Mouse (Mus musculus) kidney, embryonic 14.5 days (tissue): ENCODE data around the gene Fry. TPM values are rescaled to one million over a fixed set of nuclear protein-coding genes. Genes with fewer than 3 reads are reported as not detected.

Experiments
- ATAC-seq: fragments of 200-750 bp; cut with Nextera tagmentation; 2 replicates; pipeline ENCODE4 v1.8.0; 2017; ENCODE audit warnings: moderate number of reproducible peaks, mild to moderate bottlenecking, moderate TSS enrichment, moderate library complexity; ENCODE audit not compliant: low FRiP score, low TSS enrichment
- H3K27ac ChIP-seq: fragments of 300-500 bp; sonication (generic); 2 replicates; pipeline ENCODE4 v1.5.1; 2014; ENCODE audit warnings: low read depth, mild to moderate bottlenecking, low read length, moderate library complexity, mixed read lengths
- H3K27me3 ChIP-seq: fragments of 300-500 bp; sonication (generic); 2 replicates; pipeline ENCODE4 v1.6.1; 2014; ENCODE audit warnings: mild to moderate bottlenecking, low read length; ENCODE audit not compliant: control insufficient read depth, insufficient read depth
- H3K36me3 ChIP-seq: fragments of 300-500 bp; sonication (generic); 2 replicates; pipeline ENCODE4 v1.6.1; 2014; ENCODE audit warnings: low read length, mixed read lengths; ENCODE audit not compliant: control insufficient read depth, insufficient read depth
- H3K4me1 ChIP-seq: fragments of 300-500 bp; sonication (generic); 2 replicates; pipeline ENCODE4 v1.6.1; 2014; ENCODE audit warnings: low read length, mixed read lengths; ENCODE audit not compliant: control insufficient read depth, insufficient read depth
- H3K4me2 ChIP-seq: fragments of 300-500 bp; sonication (generic); replicated peaks from 2 replicates; pipeline ENCODE4 v1.6.1; 2014; ENCODE audit warnings: low read depth, mild to moderate bottlenecking, low read length
- H3K4me3 ChIP-seq: fragments of 300-500 bp; sonication (generic); 2 replicates; pipeline ENCODE4 v1.5.1; 2014; ENCODE audit warnings: mild to moderate bottlenecking, low read length
- H3K9ac ChIP-seq: fragments of 300-500 bp; sonication (generic); 2 replicates; pipeline ENCODE4 v1.6.1; 2014; ENCODE audit warnings: low read depth, mild to moderate bottlenecking, low read length, moderate library complexity
- H3K9me3 ChIP-seq: fragments of 300-500 bp; sonication (generic); 2 replicates; pipeline ENCODE4 v1.6.1; 2016; ENCODE audit warnings: low read length; ENCODE audit not compliant: control insufficient read depth
- WGBS: fragments of 180-500 bp; shearing (Covaris S2); extraction: QIAGEN DNeasy Blood & Tissue Kit; methylation state at CpG from one replicate; pipeline ENCODE4 v1.1.7; 2014; 5-methylcytosine and 5-hydroxymethylcytosine counted together
- polyA plus RNA-seq: library from polyadenylated mRNA; unstranded; fragments of >200 nt; fragmentation: Nextera tagmentation; extraction: Ambion mirVana; gene quantifications from 2 replicates; pipeline ENCODE4 v1.2.1, GENCODE M21; 2014

Gene Fry
- polyA plus RNA-seq, 1 experiment from 2014 or later, result 8.0 TPM

DNA sequence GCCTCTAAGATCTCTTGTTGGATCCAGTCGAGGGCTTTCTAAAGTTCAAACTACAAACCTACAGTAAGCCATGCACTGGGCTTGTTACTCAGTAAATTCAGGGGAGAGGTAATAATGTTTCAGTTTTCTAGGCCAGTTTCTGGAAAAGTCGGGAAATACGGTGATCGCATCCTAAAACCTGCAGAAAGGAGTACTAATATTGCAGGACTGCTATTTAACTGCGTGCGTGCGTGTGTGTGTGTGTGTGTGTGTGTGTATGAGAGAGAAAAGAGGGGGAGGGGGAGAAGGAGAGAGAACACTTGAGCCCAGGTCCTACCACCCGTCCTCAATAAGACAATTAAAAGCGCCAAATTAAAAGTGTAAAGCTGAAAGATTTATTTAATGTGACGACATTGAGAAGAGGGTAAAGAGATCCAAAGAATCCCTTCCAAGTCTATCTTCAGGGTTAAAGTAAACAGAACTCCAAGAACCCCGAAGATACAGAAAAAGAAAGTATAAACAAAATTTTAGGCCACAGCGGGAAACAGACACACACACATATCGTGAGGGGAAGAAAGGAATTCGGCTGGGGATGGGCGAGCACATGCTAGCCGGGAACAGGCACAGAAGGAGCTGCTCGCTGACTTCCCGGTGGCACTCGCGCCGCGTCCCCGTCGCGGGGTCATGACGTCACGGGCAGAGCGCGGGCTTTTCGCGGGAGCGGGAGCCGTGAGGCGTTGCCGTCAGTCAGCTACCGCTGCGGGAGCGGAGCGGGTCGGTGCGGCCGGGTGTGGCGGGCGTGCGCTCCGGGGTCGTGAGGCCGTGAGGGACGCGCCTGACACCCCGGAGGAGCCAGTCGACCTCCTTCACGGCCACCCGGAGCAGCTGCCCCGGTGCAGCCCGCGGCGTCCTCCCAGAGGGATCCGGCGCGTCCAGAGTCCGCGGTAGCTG, 403.8 kb downstream of the Fry start, which contains the start of gene Brca2:
Brca2 (plus strand) TSS at position 694 of the 930 bp plus-strand sequence.
- Histone ChIP-seq H3K4me1 (peaks cover 4% of the 10 kb centered on the region; the same call in 1 of the 2 replicates), H3K27ac (peak within 1 kb of the TSS; percentile 43; the same call in 1 of the 2 replicates), H3K36me3 (no peaks in the 10 kb centered on the region), H3K4me3 (peak within 1 kb of the TSS; percentile 57), H3K9ac (peak within 1 kb of the TSS; percentile 81), H3K27me3 (no peaks in the 10 kb centered on the region), H3K9me3 (no peaks in the 10 kb centered on the region), H3K4me2 (peak within 1 kb of the TSS; percentile 64)
- peak; percentile 96 for ATAC-seq
- 6% methylated on average over 63 of the region's 63 CpGs for WGBS

DNA sequence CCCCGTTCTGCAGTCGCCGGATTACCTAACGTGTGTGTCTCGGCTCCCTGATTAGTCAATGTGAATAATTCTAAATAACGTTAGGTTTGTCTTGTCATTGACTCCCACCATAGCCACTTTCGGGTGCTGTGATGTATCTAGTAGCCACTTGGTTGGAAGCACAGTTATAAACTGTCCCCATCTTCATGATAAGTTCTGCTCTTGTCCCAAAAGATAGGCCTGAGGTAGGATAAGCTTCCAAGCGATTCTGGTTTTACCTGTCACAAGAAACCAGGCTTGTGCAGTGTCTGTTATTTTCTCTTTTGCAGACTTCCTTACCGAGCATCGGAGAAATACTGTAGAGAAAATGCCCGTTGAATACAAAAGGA, 404.4 kb downstream of the Fry start:
- H3K9ac ChIP-seq, result peak overlapping the region; percentile 81
- no peak for ATAC-seq
- H3K36me3 ChIP-seq, result no peaks in the 10 kb centered on the region
- H3K27me3 ChIP-seq, result no peaks in the 10 kb centered on the region
- peak overlapping the region; percentile 57 for H3K4me3 ChIP-seq
- peak overlapping the region; percentile 64 for H3K4me2 ChIP-seq
- H3K4me1 ChIP-seq, result peaks cover 4% of the 10 kb centered on the region; the same call in 1 of the 2 replicates
- H3K27ac ChIP-seq, result peak overlapping the region; percentile 43; the same call in 1 of the 2 replicates
- no peaks in the 10 kb centered on the region for H3K9me3 ChIP-seq
- 8% methylated on average over 11 of the region's 11 CpGs for WGBS

DNA sequence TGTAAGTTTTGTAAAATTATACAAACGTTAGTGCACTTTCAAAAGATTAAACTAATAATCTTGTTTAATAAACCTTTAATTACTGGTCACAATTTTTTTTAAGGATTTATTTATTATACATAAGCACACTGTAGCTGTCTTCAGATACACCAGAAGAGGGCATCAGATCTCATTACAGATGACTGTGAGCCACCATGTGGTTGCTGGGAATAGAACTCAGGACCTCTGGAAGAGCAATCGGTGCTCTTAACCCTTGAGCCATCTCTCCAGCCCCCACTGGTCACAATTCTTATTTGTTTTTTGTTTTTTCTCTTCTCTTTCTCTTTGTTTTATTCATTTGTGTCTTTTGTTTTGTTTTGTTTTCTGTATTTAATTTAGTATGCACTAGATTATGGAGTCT, 406.8 kb downstream of the Fry start:
- no peak overlapping the region for H3K4me2 ChIP-seq
- 92% methylated on average over 2 of the region's 2 CpGs for WGBS
- no peak overlapping the region for H3K9ac ChIP-seq
- H3K27me3 ChIP-seq, result no peaks in the 10 kb centered on the region
- no peak overlapping the region for H3K27ac ChIP-seq
- ATAC-seq, result no peak
- peaks cover 6% of the 10 kb centered on the region; the same call in 1 of the 2 replicates for H3K36me3 ChIP-seq
- no peak overlapping the region for H3K4me3 ChIP-seq
- no peaks in the 10 kb centered on the region for H3K9me3 ChIP-seq
- peaks cover 4% of the 10 kb centered on the region; the same call in 1 of the 2 replicates for H3K4me1 ChIP-seq

DNA sequence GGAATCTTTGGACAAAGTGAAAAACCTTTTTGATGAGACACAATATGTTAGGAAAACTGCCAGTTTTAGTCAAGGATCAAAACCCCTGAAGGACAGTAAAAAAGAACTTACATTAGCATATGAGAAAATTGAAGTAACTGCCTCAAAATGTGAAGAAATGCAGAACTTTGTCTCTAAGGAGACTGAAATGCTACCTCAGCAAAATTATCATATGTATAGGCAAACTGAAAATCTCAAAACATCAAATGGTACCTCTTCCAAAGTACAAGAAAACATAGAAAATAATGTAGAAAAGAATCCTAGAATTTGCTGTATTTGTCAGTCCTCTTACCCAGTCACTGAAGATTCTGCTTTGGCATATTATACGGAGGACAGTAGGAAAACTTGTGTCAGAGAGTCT, 422.9 kb downstream of the Fry start:
- 98% methylated on average over 1 of the region's 1 CpGs for WGBS
- no peak for ATAC-seq
- H3K9me3 ChIP-seq, result peaks cover 3% of the 10 kb centered on the region; the same call in 1 of the 2 replicates

DNA sequence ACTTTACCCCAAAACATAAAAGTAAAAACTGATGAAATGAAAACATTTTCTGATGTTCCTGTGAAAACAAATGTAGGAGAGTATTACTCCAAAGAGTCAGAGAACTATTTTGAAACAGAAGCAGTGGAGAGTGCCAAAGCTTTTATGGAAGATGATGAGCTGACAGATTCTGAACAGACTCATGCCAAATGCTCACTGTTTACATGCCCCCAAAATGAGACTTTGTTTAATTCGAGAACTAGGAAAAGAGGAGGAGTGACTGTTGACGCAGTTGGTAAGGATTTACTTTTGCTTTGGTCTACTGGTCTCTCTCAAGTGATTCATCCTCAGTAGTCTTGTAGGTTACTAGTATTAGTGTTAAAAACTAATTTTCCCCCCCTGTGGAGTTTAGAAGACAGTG, 424.7 kb downstream of the Fry start:
- H3K36me3 ChIP-seq, result peaks cover 19% of the 10 kb centered on the region; the same call in 1 of the 2 replicates
- no peak overlapping the region for H3K4me3 ChIP-seq
- WGBS, result 80% methylated on average over 2 of the region's 2 CpGs
- no peaks in the 10 kb centered on the region for H3K27me3 ChIP-seq
- no peak overlapping the region for H3K27ac ChIP-seq
- no peak for ATAC-seq
- H3K9ac ChIP-seq, result no peak overlapping the region
- no peak overlapping the region for H3K4me2 ChIP-seq
- H3K4me1 ChIP-seq, result no peaks in the 10 kb centered on the region
- H3K9me3 ChIP-seq, result peaks cover 3% of the 10 kb centered on the region; the same call in 1 of the 2 replicates

More for the DNA sequence above, 422.9 kb downstream of the Fry start:
- Histone ChIP-seq H3K27ac (no peak overlapping the region), H3K4me3 (no peak overlapping the region), H3K36me3 (peaks cover 24% of the 10 kb centered on the region; the same call in 1 of the 2 replicates), H3K9ac (no peak overlapping the region), H3K4me1 (no peaks in the 10 kb centered on the region), H3K4me2 (no peak overlapping the region), H3K27me3 (no peaks in the 10 kb centered on the region)

Other genes starting within 250 kb of the Fry start
- gene Rxfp2, start 100.0 kb upstream of the Fry start, polyA plus RNA-seq, result 6.0 and 7.9 TPM in 2 replicates